Mouse (Mus musculus): ENCODE data around the gene Sgms1.
"Not testable (repeated sequence)": the region's sequence is repeated elsewhere in the genome, so short reads cannot be mapped to it uniquely, and the experiment has no call there.

Gene Sgms1

GRCm38 (mm10) chr19:32381511-32381961, 8.0 kb downstream of the Sgms1 start:
- DNase-seq = no peak

- no peak for DNase-seq
Observed at GRCm38 (mm10) chr19:32380748-32381147, 8.8 kb downstream of the Sgms1 start.

DNA sequence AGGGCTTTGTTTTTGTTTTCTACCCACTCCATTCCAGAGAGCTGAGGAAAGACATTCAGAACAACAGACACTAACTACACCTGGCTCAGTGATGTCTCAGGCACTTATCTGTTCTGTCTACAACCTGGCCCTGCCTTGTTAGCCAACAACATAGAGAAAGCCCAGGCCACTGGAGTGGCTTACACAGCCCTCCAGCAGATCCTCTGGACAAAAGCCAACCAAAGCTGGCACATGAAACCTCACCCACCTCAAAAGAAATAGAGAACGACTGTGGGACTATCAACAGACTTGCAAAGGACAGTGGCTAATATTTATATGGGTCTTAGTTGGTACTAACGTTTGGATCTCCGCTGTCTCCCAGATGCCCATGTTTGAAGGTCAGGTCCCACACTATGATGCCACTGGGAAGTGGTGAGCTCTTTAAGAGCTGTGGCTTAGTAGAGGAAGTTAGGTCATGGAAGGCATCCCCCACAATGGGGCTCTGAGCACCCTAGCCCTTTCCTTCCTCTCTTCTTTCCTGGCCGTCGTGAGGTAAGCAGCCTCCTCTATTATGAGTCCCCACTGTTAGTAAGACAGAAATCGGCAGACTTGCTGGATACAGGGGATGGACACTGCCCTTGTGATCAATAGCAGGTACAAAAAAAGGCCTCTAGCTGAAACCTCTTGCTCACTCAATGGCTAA, 10.1 kb downstream of the Sgms1 start:
- no peak for DNase-seq

GRCm38 (mm10) chr19:32378581-32378980, 10.9 kb downstream of the Sgms1 start:
- DNase-seq = no peak

DNA sequence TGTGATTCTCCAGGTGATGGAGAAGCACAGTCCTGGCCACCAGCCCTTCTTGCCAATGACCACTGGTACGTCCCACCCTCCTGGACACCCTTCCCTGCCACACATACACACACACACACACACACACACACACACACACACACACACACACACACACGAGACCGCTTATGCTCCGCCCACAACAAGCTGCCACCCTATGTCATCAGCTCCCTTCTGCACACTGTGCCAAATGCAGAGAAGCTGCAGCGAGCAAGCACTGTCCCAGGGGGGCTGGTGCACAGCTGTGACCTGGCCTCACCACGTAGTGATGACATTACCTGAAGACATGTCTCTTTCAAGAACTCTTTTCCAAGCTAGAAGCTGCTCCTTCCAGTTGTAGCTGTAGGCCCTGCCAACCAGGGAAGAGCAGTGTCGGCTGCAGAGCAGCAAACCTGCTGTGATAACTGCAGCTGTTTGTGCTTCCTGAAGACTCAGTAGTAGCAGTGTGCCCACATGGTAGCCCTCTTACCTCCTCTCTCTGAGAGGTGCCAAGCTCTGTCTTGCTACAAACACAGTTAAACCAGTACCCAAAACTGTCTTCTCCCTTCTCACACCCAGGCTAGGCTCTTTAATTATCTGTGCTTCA, 11.7 kb downstream of the Sgms1 start:
- no peak for DNase-seq

DNA sequence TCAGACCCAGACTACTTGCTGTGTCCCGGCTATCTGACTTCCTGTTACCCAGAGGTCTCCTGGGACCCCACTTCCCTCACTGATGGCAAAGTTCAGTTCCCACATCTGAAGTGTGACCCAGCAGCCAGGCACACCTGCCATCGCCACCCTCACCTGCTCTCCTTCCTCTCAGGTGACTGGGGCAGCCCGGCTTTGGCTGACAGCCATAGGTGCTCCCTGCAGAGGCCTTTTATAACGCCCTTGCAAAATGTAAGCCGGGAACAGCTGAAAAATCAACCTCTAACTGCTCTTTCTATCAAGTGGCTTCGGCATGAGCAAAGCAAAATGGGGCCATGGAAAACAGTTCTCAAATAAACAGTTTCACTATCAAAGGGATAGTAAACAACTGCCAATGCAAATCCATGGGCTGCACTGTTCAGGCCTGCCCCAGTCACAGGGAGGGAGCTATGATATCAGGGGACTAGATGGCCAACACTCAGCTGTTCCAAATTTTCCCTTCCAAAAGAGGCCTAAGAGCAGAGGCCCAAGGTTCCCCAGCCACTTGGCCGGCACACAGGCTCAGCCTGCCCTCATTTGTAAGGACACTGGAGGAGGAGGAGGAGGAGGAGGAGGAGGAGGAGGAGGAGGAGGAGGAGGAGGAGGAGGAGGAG, 12.5 kb downstream of the Sgms1 start:
- no peak for DNase-seq

DNA sequence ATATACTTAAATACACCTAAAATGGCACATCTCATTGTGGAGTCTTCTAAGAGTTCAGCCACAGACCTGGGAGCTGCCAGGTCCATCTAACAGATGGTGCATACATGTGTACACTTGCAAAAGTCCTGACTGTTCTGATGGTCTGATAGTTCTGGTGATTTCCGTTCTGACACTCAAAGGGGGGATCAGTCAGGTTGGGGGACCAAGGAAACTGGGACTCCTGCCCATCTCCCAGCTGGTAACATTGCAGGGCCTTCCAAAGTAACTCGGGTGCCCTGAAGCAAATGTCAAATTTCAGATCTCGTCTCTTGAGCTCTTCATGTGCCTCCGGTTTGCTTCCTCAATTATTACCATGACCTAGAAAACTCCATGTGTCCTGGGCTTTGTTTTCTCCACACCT, 13.5 kb downstream of the Sgms1 start:
- DNase-seq = no peak

DNA sequence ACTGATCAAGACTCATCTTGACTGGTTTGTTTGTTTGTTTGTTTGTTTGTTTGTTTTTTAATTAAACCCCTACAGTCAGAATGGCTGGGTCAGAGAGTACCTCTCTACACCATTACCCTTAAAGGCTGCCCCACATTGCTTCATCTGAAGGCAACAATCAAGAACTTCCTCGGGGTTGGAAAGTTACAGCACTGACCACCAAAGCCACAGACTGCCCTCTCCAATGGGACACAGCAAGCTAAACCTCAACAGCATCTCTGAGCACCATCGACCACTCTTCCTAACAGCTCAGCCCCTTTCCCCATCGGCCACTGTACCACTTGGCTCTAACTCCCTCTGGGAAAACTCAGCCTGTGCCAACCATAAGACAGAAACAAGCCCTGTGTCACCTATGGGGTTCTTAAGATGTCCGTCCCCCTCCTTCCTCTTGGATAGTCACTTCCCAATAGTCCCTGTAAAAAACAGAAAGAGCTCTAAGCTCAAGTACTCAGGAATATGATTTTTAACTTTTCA, 14.0 kb downstream of the Sgms1 start:
- no peak for DNase-seq

- DNase-seq = no peak
Observed at GRCm38 (mm10) chr19:32374751-32375150, 14.8 kb downstream of the Sgms1 start.

DNA sequence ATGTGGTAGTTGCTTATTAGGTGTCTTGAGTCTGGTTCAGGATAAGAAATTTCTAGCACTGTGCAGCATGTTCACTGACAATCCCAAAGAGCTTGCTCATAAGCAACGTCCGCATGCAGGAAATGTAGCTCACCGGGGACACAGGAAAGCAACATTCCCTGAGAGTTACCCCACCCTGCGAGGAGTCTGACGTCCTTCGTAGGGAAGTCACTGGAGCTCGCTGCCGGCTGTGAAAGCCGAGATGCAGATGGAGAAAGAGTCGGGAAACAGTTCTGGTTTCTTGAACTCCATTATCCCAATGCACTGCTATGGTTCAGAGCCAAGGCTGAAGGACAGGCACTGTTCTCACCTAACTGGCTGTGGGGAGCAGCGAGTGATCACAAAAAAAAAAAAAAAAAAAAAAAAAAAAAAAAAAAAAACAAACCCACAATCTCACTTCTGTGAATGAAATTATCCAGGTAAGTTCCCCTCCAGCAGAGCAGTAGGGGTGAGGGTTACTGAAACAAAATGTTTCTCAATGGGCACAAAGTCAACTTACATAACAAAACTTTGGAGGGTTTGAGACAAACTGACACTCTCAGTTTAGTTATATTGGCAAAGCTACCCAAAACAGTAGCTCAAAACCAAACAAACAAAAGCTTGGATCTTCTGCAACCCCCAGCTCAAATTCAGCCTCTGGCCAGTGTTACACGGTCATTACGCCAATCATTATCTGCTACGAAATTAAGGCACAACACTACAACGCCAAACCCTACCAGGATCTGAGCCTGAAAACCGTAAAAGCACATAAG, 15.5 kb downstream of the Sgms1 start:
- no peak for DNase-seq

GRCm38 (mm10) chr19:32372373-32372772, 17.1 kb downstream of the Sgms1 start:
- no peak for DNase-seq

GRCm38 (mm10) chr19:32367333-32367732, 22.2 kb downstream of the Sgms1 start:
- no peak for DNase-seq

DNA sequence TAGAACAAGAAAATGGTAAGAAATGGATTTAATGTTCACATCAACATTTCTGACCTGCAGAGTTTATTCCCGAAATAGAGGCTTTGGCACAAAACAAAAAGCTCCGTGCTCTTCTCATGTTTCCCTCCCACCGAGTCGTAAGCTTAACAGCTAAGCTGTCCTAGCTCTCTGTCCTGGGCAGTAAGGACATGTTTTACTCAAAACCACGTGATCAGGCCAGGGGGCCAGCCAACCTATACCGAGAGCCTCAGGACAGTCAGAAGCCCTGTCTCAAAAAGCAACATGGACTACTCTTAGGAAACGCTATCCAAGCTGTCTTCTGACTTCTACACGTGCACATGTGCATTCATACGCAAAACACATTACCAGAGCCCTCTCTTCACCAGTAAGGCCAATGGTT, 23.1 kb downstream of the Sgms1 start:
- no peak for DNase-seq

- DNase-seq = no peak
Observed at GRCm38 (mm10) chr19:32365111-32365510, 24.4 kb downstream of the Sgms1 start.

DNA sequence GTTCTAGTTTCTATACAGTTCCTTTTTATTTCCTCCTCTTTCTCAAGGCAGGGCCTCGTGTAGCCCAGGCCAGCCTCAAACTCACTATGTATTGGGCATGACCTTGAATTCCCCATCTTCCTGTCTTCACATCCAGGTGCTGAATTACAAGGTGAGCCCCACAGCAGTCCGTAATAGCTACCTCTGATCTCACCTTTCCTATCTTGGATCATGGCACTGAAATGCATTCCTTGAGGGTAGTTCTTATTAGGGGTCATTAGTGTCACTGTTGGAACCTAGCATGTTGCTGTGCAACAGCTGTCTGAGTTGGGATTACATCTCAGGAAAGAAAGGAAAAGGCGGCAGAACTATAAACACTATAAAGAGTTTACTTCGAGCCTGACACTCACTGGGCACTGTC, 25.9 kb downstream of the Sgms1 start:
- DNase-seq = no peak

GRCm38 (mm10) chr19:32362520-32362919, 27.0 kb downstream of the Sgms1 start:
- DNase-seq = no peak

GRCm38 (mm10) chr19:32360989-32361698, 28.4 kb downstream of the Sgms1 start:
- no peak for DNase-seq

- no peak for DNase-seq
Observed at GRCm38 (mm10) chr19:32360546-32360945, 29.0 kb downstream of the Sgms1 start.

DNA sequence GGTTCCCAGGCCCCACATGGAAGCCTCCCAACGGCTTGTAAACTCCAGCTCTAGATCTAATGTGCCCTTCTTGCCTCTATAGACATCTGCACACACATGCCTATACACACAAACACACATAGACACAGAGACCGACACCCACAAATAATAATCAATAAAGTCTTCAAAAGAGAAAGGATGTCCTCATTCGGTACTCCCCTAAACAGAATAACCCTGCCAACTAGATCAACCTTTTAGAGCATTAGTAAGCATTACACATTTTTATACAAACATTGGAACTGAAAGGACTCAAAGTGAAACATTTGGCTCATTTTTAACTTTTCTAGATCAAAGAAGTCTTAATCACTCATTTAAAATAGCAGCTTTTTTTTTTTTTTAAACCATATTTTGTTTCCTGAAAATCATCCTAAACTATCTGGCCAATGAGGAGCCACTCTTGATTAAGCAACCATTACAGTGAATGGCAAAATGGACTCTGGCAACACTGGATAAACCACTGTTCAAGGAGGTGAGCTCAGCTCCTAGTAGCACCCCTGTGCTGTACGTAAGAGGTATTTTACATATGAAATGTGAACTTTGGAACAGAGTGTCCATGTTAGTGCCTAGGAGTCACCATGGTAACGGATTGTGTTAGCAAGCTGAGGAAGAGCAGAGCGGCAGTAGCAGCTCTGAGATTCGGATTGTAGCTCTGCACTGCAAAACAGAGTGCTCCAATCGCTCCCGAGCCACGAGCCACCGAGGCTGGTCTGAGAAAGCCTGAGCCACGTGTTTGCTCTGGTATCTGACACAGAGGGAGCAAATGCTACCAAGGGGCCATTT, 30.6 kb downstream of the Sgms1 start:
- no peak for DNase-seq

- DNase-seq = not testable (repeated sequence)
Observed at GRCm38 (mm10) chr19:32358011-32358410, 31.5 kb downstream of the Sgms1 start.

GRCm38 (mm10) chr19:32356166-32356565, 33.3 kb downstream of the Sgms1 start:
- peak; percentile 51 for DNase-seq

GRCm38 (mm10) chr19:32353447-32353846, 36.1 kb downstream of the Sgms1 start:
- DNase-seq = no peak

Data from cerebellum, adult 11 months (tissue).